Mouse (Mus musculus) stomach, embryonic 16.5 days (tissue): ENCODE data around the gene Trim12c. TPM values are rescaled to one million over a fixed set of nuclear protein-coding genes. Genes with fewer than 3 reads are reported as not detected.
"Not testable (repeated sequence)": the region's sequence is repeated elsewhere in the genome, so short reads cannot be mapped to it uniquely, and the experiment has no call there.

Experiments used
- ATAC-seq: fragments of 200-750 bp; cut with Nextera tagmentation; 2 replicates; pipeline ENCODE4 v1.8.0; 2017; ENCODE audit warnings: moderate number of reproducible peaks, moderate TSS enrichment; ENCODE audit not compliant: insufficient read depth, low FRiP score
- H3K27ac ChIP-seq: fragments of 300-500 bp; sonication (generic); 2 replicates; pipeline ENCODE4 v1.5.1; 2014; ENCODE audit warnings: low read length
- H3K27me3 ChIP-seq: fragments of 300-500 bp; sonication (generic); 2 replicates; pipeline ENCODE4 v1.6.1; 2014; ENCODE audit warnings: low read length, control low read depth, mixed read lengths; ENCODE audit not compliant: control insufficient read depth, insufficient read depth
- H3K36me3 ChIP-seq: fragments of 300-500 bp; sonication (generic); 2 replicates; pipeline ENCODE4 v1.6.1; 2014; ENCODE audit warnings: low read length; ENCODE audit not compliant: control insufficient read depth, insufficient read depth
- H3K4me1 ChIP-seq: fragments of 300-500 bp; sonication (generic); 2 replicates; pipeline ENCODE4 v1.6.1; 2014; ENCODE audit warnings: low read length, control low read depth, mixed read lengths; ENCODE audit not compliant: control insufficient read depth, insufficient read depth
- H3K4me2 ChIP-seq: fragments of 300-500 bp; sonication (generic); 2 replicates; pipeline ENCODE4 v1.6.1; 2014; ENCODE audit warnings: low read depth, low read length, mixed read lengths
- H3K4me3 ChIP-seq: fragments of 300-500 bp; sonication (generic); replicated peaks from 2 replicates; pipeline ENCODE4 v1.5.1; 2014; ENCODE audit warnings: mild to moderate bottlenecking, low read length
- H3K9ac ChIP-seq: fragments of 300-500 bp; sonication (generic); 2 replicates; pipeline ENCODE4 v1.6.1; 2014; ENCODE audit warnings: low read length
- H3K9me3 ChIP-seq: fragments of 300-500 bp; sonication (generic); replicated peaks from 2 replicates; pipeline ENCODE4 v1.6.1; 2016; ENCODE audit warnings: low read length, control low read depth; ENCODE audit not compliant: control insufficient read depth
- WGBS: fragments of 180-500 bp; shearing (Covaris S2); extraction: QIAGEN DNeasy Blood & Tissue Kit; methylation state at CpG from one replicate; pipeline ENCODE4 v1.1.7; 2014; 5-methylcytosine and 5-hydroxymethylcytosine counted together
- polyA plus RNA-seq: library from polyadenylated mRNA; unstranded; fragments of >200 nt; fragmentation: Nextera tagmentation; extraction: Ambion mirVana; gene quantifications from 2 replicates; pipeline ENCODE4 v1.2.1, GENCODE M21; 2015

Trim12c gene
- 2.8 TPM in 2 replicates for polyA plus RNA-seq

DNA sequence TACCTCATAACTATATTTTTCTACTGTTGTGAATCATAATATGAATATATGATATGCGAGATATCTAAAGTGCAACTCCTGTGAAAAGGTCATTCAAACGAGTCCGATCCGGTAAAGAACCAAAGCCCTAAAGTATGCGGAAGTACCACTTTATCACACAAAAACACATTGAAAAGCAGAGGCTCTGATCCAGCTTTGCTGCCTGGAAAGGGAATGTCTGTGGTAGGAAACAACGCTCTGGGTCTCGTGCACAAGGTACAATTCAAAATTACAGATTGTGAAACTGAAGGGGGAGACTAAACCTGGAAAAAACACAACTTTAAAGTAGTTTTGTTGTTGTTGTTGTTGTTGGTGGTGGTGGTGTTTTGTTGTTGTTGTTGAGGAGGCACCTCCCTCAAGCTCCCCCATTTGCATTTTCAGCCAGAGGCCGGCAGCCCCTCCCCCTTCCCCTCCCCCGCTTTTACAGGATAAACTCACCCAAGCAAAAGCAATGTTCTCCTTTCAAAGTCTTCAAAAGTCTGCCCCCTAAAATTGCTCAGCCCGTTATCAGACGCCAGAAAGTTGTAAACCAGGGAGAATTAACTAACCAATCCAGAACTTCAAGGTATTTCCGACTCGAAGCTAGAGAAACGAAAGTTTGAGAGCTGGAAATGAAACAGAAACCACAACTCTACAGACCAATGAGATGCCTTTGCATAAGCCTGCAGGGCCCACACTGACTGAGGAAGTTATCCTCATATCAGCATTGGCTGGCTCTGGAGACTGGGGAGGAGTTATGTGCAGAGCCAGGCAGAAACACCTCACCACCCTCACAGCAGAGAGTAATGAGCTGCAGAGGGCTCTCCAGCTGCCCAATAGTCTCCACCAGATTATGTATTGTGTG, at the start of gene Trim12c:
Trim12c (minus strand) TSS at position 646 of the 883 bp plus-strand sequence.
- H3K4me2 ChIP-seq, result peak within 1 kb of the TSS; percentile 54
- H3K27ac ChIP-seq, result no peak within 1 kb of the TSS
- peak within 1 kb of the TSS; percentile 17; the same call in 1 of the 2 replicates for H3K9ac ChIP-seq

DNA sequence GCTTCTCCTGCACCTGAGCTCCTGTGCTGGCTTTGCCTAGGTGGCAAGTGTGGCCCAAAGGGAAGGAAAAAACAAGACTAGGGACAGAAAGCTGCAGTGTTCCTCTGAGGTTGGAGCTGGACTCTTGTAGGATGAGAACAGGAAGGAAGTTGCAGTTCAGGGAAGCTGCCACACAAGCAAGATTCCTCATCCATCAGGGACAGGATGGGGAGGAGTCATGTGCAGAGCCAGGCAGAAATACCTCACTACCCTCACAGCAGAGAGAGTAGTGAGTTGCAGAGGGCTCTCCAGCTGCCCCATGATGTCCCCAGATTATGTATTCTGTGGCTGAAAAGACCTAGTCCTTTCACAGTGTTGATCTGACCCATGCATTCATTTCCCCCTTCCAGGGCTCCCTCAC, 48.0 kb upstream of the Trim12c start:
- Histone ChIP-seq H3K27ac (no peak overlapping the region; the same call in 1 of the 2 replicates), H3K9ac (no peak overlapping the region), H3K4me2 (no peak overlapping the region), H3K27me3 (no peaks in the 10 kb centered on the region), H3K4me1 (no peaks in the 10 kb centered on the region), H3K36me3 (no peaks in the 10 kb centered on the region), H3K9me3 (no peaks in the 10 kb centered on the region), H3K4me3 (no peak overlapping the region)
- no peak for ATAC-seq

More for the DNA sequence above, at the start of gene Trim12c:
- WGBS, result 2% methylated on average over 14 of the region's 14 CpGs
- Histone ChIP-seq H3K36me3 (no peaks in the 10 kb centered on the region), H3K4me1 (no peaks in the 10 kb centered on the region), H3K4me3 (peak within 1 kb of the TSS; percentile 45), H3K27me3 (no peaks in the 10 kb centered on the region), H3K9me3 (no peaks in the 10 kb centered on the region)
- peak; percentile 100 for ATAC-seq

DNA sequence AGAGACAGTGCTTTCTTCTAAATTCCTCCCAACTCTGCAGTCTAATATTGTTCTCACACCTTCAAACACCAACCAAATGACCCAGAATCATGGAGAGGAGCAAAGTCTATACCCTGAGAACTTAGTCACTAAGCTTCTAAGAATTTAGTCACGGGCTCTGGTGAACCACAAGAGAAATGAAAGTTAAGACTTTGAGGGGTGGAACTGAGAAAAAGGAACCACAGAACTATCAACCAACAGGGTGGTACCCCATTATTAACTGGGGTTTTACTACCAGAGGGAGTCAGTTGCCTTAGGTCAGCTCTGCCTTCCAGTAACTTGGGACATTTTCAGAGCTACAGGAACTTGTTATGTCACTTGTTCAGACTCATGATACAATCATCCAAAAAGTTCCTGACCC, 47.5 kb upstream of the Trim12c start, which contains the start of gene Trim30c:
Trim30c (minus strand) TSS at position 140 of the 400 bp plus-strand sequence.
- Histone ChIP-seq H3K9me3 (no peaks in the 10 kb centered on the region), H3K27ac (no peak within 1 kb of the TSS; the same call in 1 of the 2 replicates), H3K4me2 (no peak within 1 kb of the TSS), H3K4me3 (no peak within 1 kb of the TSS), H3K4me1 (no peaks in the 10 kb centered on the region), H3K36me3 (no peaks in the 10 kb centered on the region), H3K9ac (no peak within 1 kb of the TSS), H3K27me3 (no peaks in the 10 kb centered on the region)
- 78% methylated on average over 1 of the region's 1 CpGs for WGBS
- no peak for ATAC-seq

DNA sequence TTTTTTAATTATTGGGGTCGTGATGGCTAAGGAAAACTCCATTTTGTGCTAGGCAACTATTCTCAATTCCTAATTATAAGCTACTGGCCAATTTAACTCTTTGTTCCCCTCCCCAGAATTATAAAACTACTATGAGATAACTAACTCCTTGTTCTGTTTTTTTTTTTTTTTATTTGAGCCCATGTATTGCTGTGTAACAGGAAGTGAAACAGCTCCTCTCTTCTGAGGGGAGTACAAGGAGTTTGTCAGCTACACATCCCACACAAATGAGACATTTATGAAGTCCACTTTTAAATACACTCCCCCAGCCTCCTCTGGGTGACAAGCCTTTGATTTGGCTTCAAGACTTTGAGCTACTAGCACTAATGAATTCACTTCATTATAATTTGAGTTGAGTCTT, 45.3 kb upstream of the Trim12c start:
- Histone ChIP-seq H3K36me3 (no peaks in the 10 kb centered on the region), H3K9me3 (no peaks in the 10 kb centered on the region), H3K4me3 (no peak overlapping the region), H3K4me2 (no peak overlapping the region), H3K9ac (no peak overlapping the region), H3K27me3 (no peaks in the 10 kb centered on the region), H3K27ac (no peak overlapping the region), H3K4me1 (no peaks in the 10 kb centered on the region)
- 68% methylated on average over 1 of the region's 1 CpGs for WGBS
- ATAC-seq, result no peak

DNA sequence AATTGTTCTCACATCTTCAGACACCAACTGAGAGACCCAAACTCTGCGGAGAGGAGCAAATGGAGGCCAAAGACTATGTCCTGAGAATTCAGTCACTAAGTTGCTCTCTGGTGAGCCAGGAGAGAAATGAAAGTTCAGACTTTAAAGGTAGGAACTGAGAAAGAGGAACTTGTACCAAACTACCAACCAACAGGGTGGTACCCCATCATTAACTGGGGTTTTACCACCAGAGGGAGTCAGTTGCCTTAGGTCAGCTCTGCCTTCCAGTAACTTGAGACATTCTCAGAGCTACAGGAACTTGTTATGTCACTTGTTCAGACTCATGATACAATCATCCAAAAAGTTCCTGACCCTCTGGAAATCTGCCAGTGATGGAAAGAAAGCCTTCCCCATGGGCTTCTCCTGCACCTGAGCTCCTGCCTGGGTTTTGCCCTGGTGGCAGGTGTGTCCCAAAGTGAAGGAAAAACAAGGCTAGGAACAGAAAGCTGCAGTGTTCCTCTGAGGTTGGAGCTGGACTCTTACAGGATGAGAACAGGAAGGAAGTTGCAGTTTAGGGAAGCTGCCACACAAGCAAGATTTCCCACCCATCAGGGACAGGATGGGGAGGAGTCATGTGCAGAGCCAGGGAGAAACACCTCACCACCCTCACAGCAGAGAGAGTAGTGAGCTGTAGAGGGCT, 16.7 kb upstream of the Trim12c start, which contains the start of gene Trim30b:
Trim30b (minus strand) TSS at position 149 of the 679 bp plus-strand sequence.
- 78% methylated on average over 1 of the region's 1 CpGs for WGBS
- no peak within 1 kb of the TSS for H3K4me2 ChIP-seq
- no peaks in the 10 kb centered on the region for H3K4me1 ChIP-seq

DNA sequence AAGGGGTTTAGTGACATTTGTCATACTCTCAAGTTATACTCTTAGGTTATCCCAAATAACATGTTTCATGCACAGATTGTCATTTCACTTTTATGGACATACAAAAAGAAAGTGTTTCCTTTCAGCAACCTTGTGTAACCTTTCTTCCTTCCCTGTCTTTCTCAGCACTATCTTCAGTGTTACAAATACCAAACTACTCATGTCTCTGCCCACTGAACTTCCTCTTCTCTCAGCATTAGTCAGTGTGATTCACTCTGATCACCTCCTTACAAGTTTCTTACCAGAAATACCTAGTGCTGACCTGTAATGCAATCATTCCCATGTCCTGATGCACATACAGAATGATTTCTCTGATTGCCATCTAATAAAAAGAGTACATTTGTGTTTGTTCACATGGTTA, 13.2 kb upstream of the Trim12c start:
- no peak overlapping the region for H3K4me2 ChIP-seq
- no peaks in the 10 kb centered on the region for H3K36me3 ChIP-seq
- no peaks in the 10 kb centered on the region for H3K4me1 ChIP-seq
- ATAC-seq, result no peak
- H3K9ac ChIP-seq, result no peak overlapping the region
- H3K4me3 ChIP-seq, result no peak overlapping the region
- H3K9me3 ChIP-seq, result no peaks in the 10 kb centered on the region
- H3K27ac ChIP-seq, result no peak overlapping the region
- H3K27me3 ChIP-seq, result no peaks in the 10 kb centered on the region

More for the DNA sequence above, 16.7 kb upstream of the Trim12c start, which contains the start of gene Trim30b:
- H3K36me3 ChIP-seq, result no peaks in the 10 kb centered on the region
- H3K9me3 ChIP-seq, result no peaks in the 10 kb centered on the region
- ATAC-seq, result no peak
- no peak within 1 kb of the TSS for H3K9ac ChIP-seq
- H3K27me3 ChIP-seq, result no peaks in the 10 kb centered on the region
- H3K27ac ChIP-seq, result no peak within 1 kb of the TSS
- no peak within 1 kb of the TSS for H3K4me3 ChIP-seq

DNA sequence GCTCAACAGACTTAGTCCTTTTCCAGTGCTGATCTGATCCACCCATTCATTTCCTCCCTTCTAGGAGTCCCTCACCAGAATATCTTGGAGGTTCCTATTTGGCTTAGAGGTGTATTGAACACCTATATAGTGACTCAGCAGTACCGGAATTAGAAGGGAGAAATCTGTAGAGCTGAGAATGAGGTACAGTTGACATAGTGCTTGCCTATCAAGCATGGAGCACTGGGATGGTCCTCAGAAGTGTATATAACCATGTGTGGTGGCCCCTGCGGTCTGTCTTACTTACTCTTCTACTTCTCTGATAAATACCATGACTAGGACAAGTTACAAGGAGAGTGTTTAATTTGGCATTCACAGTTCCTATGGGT, 422 bp upstream of the Trim12c start:
- peak overlapping the region; percentile 10; the same call in 1 of the 2 replicates for H3K9ac ChIP-seq
- no peak overlapping the region for H3K27ac ChIP-seq
- no peaks in the 10 kb centered on the region for H3K36me3 ChIP-seq
- no peaks in the 10 kb centered on the region for H3K9me3 ChIP-seq
- no peaks in the 10 kb centered on the region for H3K4me1 ChIP-seq
- H3K27me3 ChIP-seq, result no peaks in the 10 kb centered on the region
- H3K4me3 ChIP-seq, result peak overlapping the region; percentile 45
- WGBS, result 65% methylated on average over 2 of the region's 2 CpGs
- H3K4me2 ChIP-seq, result peak overlapping the region; percentile 54; the same call in 1 of the 2 replicates
- ATAC-seq, result no peak; the same call in 1 of the 2 replicates

DNA sequence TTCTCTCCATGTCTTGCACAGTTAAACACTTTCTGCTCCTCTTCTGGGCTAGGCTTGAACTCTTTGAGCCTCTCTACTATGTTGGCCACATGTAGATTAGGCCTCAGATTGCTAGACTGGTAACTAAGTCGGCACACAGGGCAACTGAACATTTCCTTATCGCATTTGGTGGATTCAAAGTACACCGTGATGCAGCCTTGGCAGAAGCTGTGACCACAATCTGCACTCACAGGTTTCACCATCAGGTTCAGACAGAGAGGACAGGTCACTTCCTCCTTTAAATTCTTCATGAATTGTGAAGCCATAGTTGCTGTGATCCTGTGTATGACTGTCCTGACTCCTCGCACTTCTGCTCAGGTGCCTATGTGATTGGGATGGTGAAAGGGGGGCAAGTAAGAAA, 5.1 kb downstream of the Trim12c start:
- H3K4me2 ChIP-seq, H3K4me3 ChIP-seq, ATAC-seq, H3K27me3 ChIP-seq, H3K4me1 ChIP-seq, H3K36me3 ChIP-seq, H3K9me3 ChIP-seq, H3K9ac ChIP-seq, H3K27ac ChIP-seq: not testable (repeated sequence)
- 89% methylated on average over 4 of the region's 4 CpGs for WGBS

DNA sequence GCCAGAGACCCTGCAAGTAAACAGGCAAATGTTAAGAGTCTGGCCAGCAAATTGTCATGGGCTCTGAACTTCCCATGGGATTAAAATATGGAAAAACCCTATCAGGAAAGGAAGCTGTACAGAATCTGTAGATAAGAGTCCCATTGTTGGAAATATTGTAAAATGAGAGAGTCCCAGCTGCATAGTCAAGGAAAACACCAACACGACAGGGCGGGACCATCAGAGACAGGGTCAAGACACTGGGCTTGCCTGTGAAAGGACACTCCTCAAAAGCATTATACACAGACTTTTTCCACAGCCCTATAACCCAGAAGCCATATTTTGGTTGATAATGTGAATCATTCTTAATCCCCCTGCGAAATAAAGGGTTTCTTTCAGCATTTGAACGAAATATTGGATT, 12.4 kb downstream of the Trim12c start:
- H3K4me1 ChIP-seq, H3K27ac ChIP-seq, H3K4me3 ChIP-seq, H3K9me3 ChIP-seq, H3K27me3 ChIP-seq, ATAC-seq, H3K9ac ChIP-seq, H3K36me3 ChIP-seq, H3K4me2 ChIP-seq: not testable (repeated sequence)
- WGBS, result 91% methylated on average over 2 of the region's 4 CpGs
